Mouse (Mus musculus): ENCODE measurements at regions not wholly inside any gene's neighbourhood (a gene's known extent, or its start where the extent isn't known, plus 50 kb on each side); places are given as distances from the start of the nearest gene placed in this dataset.

DNA sequence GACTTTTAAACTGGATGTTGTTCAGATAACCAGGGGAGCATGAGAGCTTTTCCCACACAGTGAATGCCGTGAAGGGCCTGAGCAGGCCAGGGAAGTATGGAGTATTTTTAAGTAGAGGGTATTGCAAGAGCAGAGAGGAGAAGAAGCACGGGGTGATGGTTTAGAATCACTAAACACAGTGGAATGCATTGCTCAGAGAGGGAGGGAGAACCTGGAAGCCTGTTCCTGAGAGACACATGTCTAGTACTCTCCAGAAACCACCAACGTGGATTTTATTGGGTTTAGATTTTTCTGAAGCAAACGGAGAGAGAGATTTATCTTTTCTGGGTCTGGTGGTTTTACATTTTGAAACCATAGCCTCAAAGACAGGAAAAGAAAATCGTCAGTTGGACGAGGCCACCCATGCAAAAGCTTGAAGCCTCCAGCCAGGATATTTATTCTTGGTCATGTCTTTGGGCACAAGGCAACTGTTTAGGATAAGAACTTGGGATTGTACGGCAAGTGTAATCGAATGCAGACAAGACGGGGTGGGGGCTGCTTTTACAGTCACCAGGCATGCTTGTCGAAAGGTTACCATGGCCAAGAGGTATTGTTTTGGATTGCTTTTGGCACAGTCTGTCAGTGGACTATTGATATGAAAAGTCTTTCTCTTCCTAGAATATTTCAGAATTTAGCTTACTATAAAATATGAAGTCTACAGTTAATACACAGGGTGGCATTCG lies 306.2 kb downstream of the Sorl1 start:
- Histone ChIP-seq H3K9ac (ENCODE audit: low read depth, low read length) (no peak overlapping the region), H3K27ac (ENCODE audit: low read depth, low read length) (no peak overlapping the region), H3K4me2 (replicated peaks; ENCODE audit: low read depth) (no peak overlapping the region), H3K27me3 (replicated peaks; ENCODE audit: control insufficient read depth, insufficient read depth, low read length) (no peaks in the 10 kb centered on the region; the same call in 1 of the 2 replicates), H3K4me3 (ENCODE audit: low read depth, low read length) (no peak overlapping the region), H3K36me3 (ENCODE audit: control insufficient read depth, insufficient read depth) (no peaks in the 10 kb centered on the region), H3K4me1 (replicated peaks; ENCODE audit: control insufficient read depth, insufficient read depth, low read length) (no peaks in the 10 kb centered on the region), H3K9me3 (ENCODE audit: control insufficient read depth) (no peaks in the 10 kb centered on the region)
- no peak for ATAC-seq
- 54% methylated on average over 11 of the region's 11 CpGs for WGBS
- TF ChIP-seq CTCF (IDR thresholded peaks at IDR 0.05; ENCODE audit: low read depth), result no peak

DNA sequence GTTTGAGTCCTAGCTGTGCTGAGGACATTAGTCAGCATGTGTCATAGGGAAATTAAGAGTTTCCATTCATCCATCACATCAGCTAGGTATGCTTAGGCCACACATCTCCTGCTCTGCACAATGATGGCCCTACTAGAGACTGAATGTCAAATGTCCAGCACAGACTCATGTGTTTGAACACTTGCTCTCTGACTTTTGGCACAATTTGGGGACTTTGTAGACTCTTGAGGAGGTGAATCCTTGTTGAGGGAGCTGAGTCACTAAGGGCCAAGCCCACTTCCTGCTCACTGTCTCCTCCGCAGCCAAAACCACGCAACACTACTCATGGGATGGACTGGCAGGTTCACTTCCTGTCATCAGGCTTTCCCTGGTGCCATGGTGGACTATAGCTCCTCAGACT lies 308.2 kb downstream of the Sorl1 start:
- Histone ChIP-seq H3K36me3 (ENCODE audit: control insufficient read depth, insufficient read depth) (no peaks in the 10 kb centered on the region), H3K9me3 (ENCODE audit: control insufficient read depth) (no peaks in the 10 kb centered on the region), H3K27me3 (replicated peaks; ENCODE audit: control insufficient read depth, insufficient read depth, low read length) (no peaks in the 10 kb centered on the region; the same call in 1 of the 2 replicates), H3K4me1 (replicated peaks; ENCODE audit: control insufficient read depth, insufficient read depth, low read length) (no peaks in the 10 kb centered on the region), H3K4me3 (ENCODE audit: low read depth, low read length) (no peak overlapping the region), H3K9ac (ENCODE audit: low read depth, low read length) (no peak overlapping the region), H3K27ac (ENCODE audit: low read depth, low read length) (no peak overlapping the region), H3K4me2 (replicated peaks; ENCODE audit: low read depth) (no peak overlapping the region)
- TF ChIP-seq CTCF (IDR thresholded peaks at IDR 0.05; ENCODE audit: low read depth), result no peak
- ATAC-seq, result no peak
- WGBS, result 92% methylated on average over 2 of the region's 2 CpGs

DNA sequence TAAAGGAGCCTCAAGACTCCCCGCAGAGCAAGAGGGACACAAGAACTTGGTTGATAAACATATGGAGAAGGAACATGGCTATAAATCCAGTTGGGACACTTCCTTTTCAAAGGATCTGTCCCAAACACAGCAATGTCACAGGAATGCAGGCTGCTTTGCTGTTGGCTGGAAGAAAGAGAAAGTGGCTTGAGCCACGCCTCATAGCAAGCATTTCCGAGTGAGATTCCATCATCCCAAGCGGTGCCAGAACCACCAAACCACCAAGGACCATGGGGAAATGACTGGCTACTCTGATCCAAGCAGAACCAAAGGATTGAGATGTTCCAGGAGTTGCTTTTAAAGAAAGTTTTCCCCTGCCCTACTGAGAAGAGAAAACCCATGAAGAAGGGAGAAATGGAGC lies 314.8 kb downstream of the Sorl1 start:
- no peaks in the 10 kb centered on the region for H3K36me3 ChIP-seq (ENCODE audit: control insufficient read depth, insufficient read depth)
- H3K27me3 ChIP-seq (replicated peaks; ENCODE audit: control insufficient read depth, insufficient read depth, low read length), result no peaks in the 10 kb centered on the region
- no peak for TF ChIP-seq CTCF (IDR thresholded peaks at IDR 0.05; ENCODE audit: low read depth)
- no peak overlapping the region for H3K9ac ChIP-seq (ENCODE audit: low read depth, low read length)
- ATAC-seq, result no peak
- no peak overlapping the region for H3K4me3 ChIP-seq (ENCODE audit: low read depth, low read length)
- H3K9me3 ChIP-seq (ENCODE audit: control insufficient read depth), result no peaks in the 10 kb centered on the region
- no peak overlapping the region for H3K4me2 ChIP-seq (replicated peaks; ENCODE audit: low read depth)
- H3K4me1 ChIP-seq (replicated peaks; ENCODE audit: control insufficient read depth, insufficient read depth, low read length), result no peaks in the 10 kb centered on the region
- H3K27ac ChIP-seq (ENCODE audit: low read depth, low read length), result no peak overlapping the region
- WGBS, result 62% methylated on average over 4 of the region's 4 CpGs

DNA sequence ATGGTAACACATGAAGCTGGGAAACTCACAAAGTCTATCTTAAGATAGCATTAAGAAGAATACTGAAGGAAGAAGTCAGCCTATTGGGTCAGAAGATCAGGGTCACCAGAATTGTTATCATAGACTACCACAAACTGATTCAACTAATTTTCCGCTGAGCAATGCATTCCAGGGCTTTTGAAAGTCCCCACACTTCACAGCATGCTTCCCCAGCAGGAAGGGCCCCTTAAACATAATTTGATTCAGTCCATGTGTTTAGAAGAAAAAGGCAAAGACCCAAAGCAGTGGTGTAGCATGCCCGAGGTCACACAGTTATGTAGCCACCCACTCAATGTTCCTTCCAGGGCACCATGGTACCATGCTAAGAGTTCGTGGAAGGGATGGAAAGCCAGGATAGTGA lies 315.3 kb downstream of the Sorl1 start:
- WGBS, result 76% methylated on average over 3 of the region's 3 CpGs
- H3K4me3 ChIP-seq (ENCODE audit: low read depth, low read length), result no peak overlapping the region
- H3K27ac ChIP-seq (ENCODE audit: low read depth, low read length), result no peak overlapping the region
- no peak for ATAC-seq
- H3K9me3 ChIP-seq (ENCODE audit: control insufficient read depth), result no peaks in the 10 kb centered on the region
- H3K4me2 ChIP-seq (replicated peaks; ENCODE audit: low read depth), result no peak overlapping the region
- no peaks in the 10 kb centered on the region for H3K4me1 ChIP-seq (replicated peaks; ENCODE audit: control insufficient read depth, insufficient read depth, low read length)
- no peak overlapping the region for H3K9ac ChIP-seq (ENCODE audit: low read depth, low read length)
- no peaks in the 10 kb centered on the region for H3K27me3 ChIP-seq (replicated peaks; ENCODE audit: control insufficient read depth, insufficient read depth, low read length)
- no peaks in the 10 kb centered on the region for H3K36me3 ChIP-seq (ENCODE audit: control insufficient read depth, insufficient read depth)
- TF ChIP-seq CTCF (IDR thresholded peaks at IDR 0.05; ENCODE audit: low read depth), result no peak

DNA sequence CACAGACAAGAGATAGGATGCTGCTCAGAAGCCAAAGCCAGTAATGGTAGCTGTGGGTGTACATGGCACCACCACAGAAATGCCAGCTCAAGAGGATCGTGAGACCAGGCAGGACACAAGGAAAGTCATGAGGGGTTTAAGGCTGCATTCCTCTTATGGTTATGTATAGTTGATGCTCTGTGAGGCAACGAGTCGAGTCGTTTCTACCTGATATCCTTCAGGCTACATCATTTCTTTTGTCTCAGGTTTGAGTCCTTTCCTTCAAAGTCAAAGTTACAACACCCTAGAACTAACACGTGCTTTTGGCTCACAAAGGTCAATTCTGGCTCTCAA lies 317.8 kb downstream of the Sorl1 start:
- 89% methylated on average over 5 of the region's 5 CpGs for WGBS
- H3K4me3 ChIP-seq (ENCODE audit: low read depth, low read length), result no peak overlapping the region

DNA sequence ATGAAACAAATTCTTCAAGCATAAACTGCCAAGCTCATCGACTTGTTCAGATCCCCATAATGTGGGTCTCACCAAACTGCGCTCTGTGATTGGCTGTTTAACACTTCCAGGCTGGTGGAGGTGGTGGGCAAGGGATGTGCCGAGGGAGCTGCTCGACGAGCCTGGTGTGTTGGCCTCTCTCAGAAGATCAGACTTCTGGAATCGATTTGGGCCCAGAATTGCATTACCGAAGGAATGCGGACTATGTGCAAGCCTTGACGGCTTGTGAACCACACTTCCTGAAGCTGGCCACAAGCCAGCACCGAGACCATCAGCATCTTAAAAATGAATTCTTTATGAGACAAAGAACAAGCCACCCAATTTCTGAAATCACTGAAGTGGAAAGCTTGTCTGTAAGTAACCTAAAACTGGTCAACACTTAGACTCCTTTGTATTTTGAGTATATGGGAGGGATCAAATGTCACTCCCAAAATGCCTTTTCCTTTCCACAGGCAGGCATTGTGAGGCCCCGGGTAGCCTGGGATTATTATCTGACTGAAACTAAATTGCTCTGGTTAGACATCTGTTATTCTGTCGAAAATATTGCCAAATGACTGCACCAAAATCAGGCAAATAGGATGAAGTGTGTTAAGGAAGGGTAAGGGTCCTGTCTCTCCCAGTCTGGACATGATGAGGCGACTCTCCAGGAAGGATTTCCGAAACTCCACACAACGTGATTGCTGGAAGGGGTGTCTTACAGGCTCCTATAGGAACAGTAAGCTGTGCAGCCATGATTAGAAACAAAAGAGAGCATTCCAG lies 318.4 kb downstream of the Sorl1 start:
- Histone ChIP-seq H3K9ac (ENCODE audit: low read depth, low read length) (no peak overlapping the region), H3K36me3 (ENCODE audit: control insufficient read depth, insufficient read depth) (no peaks in the 10 kb centered on the region), H3K4me3 (ENCODE audit: low read depth, low read length) (no peak overlapping the region), H3K4me1 (replicated peaks; ENCODE audit: control insufficient read depth, insufficient read depth, low read length) (no peaks in the 10 kb centered on the region), H3K27ac (ENCODE audit: low read depth, low read length) (no peak overlapping the region), H3K9me3 (ENCODE audit: control insufficient read depth) (no peaks in the 10 kb centered on the region), H3K4me2 (replicated peaks; ENCODE audit: low read depth) (no peak overlapping the region), H3K27me3 (replicated peaks; ENCODE audit: control insufficient read depth, insufficient read depth, low read length) (no peaks in the 10 kb centered on the region)
- 61% methylated on average over 15 of the region's 15 CpGs for WGBS
- no peak for ATAC-seq
- TF ChIP-seq CTCF (IDR thresholded peaks at IDR 0.05; ENCODE audit: low read depth), result no peak

More for the DNA sequence above, 317.8 kb downstream of the Sorl1 start:
- Histone ChIP-seq H3K4me1 (replicated peaks; ENCODE audit: control insufficient read depth, insufficient read depth, low read length) (no peaks in the 10 kb centered on the region), H3K9ac (ENCODE audit: low read depth, low read length) (no peak overlapping the region), H3K4me2 (replicated peaks; ENCODE audit: low read depth) (no peak overlapping the region), H3K27ac (ENCODE audit: low read depth, low read length) (no peak overlapping the region), H3K27me3 (replicated peaks; ENCODE audit: control insufficient read depth, insufficient read depth, low read length) (no peaks in the 10 kb centered on the region), H3K36me3 (ENCODE audit: control insufficient read depth, insufficient read depth) (no peaks in the 10 kb centered on the region), H3K9me3 (ENCODE audit: control insufficient read depth) (no peaks in the 10 kb centered on the region)
- TF ChIP-seq CTCF (IDR thresholded peaks at IDR 0.05; ENCODE audit: low read depth), result no peak
- ATAC-seq, result no peak
